Mouse (Mus musculus) midbrain, embryonic 13.5 days (tissue): ENCODE data around the gene Olfr458. TPM values are rescaled to one million over a fixed set of nuclear protein-coding genes. Genes with fewer than 3 reads are reported as not detected.
"Not testable (repeated sequence)": the region's sequence is repeated elsewhere in the genome, so short reads cannot be mapped to it uniquely, and the experiment has no call there.

ENCODE experiments used
- ATAC-seq: fragments of 200-750 bp; cut with Nextera tagmentation; 2 replicates; pipeline ENCODE4 v1.8.0; 2017; ENCODE audit warnings: mild to moderate bottlenecking, moderate TSS enrichment, moderate library complexity
- H3K27ac ChIP-seq: fragments of 300-500 bp; sonication (generic); 2 replicates; pipeline ENCODE4 v1.5.1; 2015; ENCODE audit warnings: inconsistent platforms, mild to moderate bottlenecking, moderate library complexity
- H3K27me3 ChIP-seq: fragments of 300-500 bp; sonication (generic); 2 replicates; pipeline ENCODE4 v1.6.1; 2015; ENCODE audit warnings: mild to moderate bottlenecking, inconsistent platforms
- H3K36me3 ChIP-seq: fragments of 300-500 bp; sonication (generic); 2 replicates; pipeline ENCODE4 v1.6.1; 2015; ENCODE audit warnings: mild to moderate bottlenecking, inconsistent platforms
- H3K4me1 ChIP-seq: fragments of 300-500 bp; sonication (generic); replicated peaks from 2 replicates; pipeline ENCODE4 v1.6.1; 2015; ENCODE audit warnings: inconsistent platforms
- H3K4me2 ChIP-seq: fragments of 300-500 bp; sonication (generic); replicated peaks from 2 replicates; pipeline ENCODE4 v1.6.1; 2015; ENCODE audit warnings: moderate library complexity, mild to moderate bottlenecking, inconsistent platforms
- H3K4me3 ChIP-seq: fragments of 300-500 bp; sonication (generic); replicated peaks from 2 replicates; pipeline ENCODE4 v1.5.1; 2015; ENCODE audit warnings: mild to moderate bottlenecking, inconsistent platforms
- H3K9ac ChIP-seq: fragments of 300-500 bp; sonication (generic); replicated peaks from 2 replicates; pipeline ENCODE4 v1.6.1; 2015; ENCODE audit warnings: mild to moderate bottlenecking, inconsistent platforms
- H3K9me3 ChIP-seq: fragments of 300-500 bp; sonication (generic); 2 replicates; pipeline ENCODE4 v1.6.1; 2016; ENCODE audit warnings: mild to moderate bottlenecking, inconsistent platforms
- WGBS: fragments of 180-500 bp; shearing (Covaris S2); methylation state at CpG from one replicate; pipeline ENCODE4 v1.1.7; 2015; 5-methylcytosine and 5-hydroxymethylcytosine counted together
- polyA plus RNA-seq: library from polyadenylated mRNA; unstranded; fragments of >200 nt; fragmentation: Nextera tagmentation; extraction: Ambion mirVana; gene quantifications from 2 replicates; pipeline ENCODE4 v1.2.1, GENCODE M21; 2015

Gene Olfr458
- polyA plus RNA-seq, result not detected in 2 replicates

GRCm38 (mm10) chr6:42465096-42465495 lies at the start of gene Olfr458:
Olfr458 (minus strand) TSS chr6:42465196.
- Histone ChIP-seq H3K9me3 (no peaks in the 10 kb centered on the region), H3K27ac (no peak within 1 kb of the TSS), H3K36me3 (no peaks in the 10 kb centered on the region), H3K27me3 (no peaks in the 10 kb centered on the region), H3K4me2 (no peak within 1 kb of the TSS), H3K9ac (no peak within 1 kb of the TSS), H3K4me3 (no peak within 1 kb of the TSS), H3K4me1 (no peaks in the 10 kb centered on the region)
- no peak for ATAC-seq
- 77% methylated on average over 1 of the region's 1 CpGs for WGBS

- Histone ChIP-seq H3K4me1 (no peaks in the 10 kb centered on the region), H3K27ac (no peak overlapping the region), H3K27me3 (no peaks in the 10 kb centered on the region), H3K9ac (no peak overlapping the region), H3K4me2 (no peak overlapping the region), H3K9me3 (no peaks in the 10 kb centered on the region), H3K36me3 (no peaks in the 10 kb centered on the region), H3K4me3 (no peak overlapping the region)
- 89% methylated on average over 1 of the region's 1 CpGs for WGBS
- no peak for ATAC-seq
Measured at GRCm38 (mm10) chr6:42513461-42513860, 48.5 kb upstream of the Olfr458 start.

- Histone ChIP-seq H3K27me3 (no peaks in the 10 kb centered on the region), H3K9me3 (no peaks in the 10 kb centered on the region), H3K9ac (no peak overlapping the region), H3K4me2 (no peak overlapping the region), H3K27ac (no peak overlapping the region), H3K4me1 (no peaks in the 10 kb centered on the region), H3K36me3 (no peaks in the 10 kb centered on the region), H3K4me3 (no peak overlapping the region)
- ATAC-seq, result no peak
Measured at GRCm38 (mm10) chr6:42509311-42509710, 44.3 kb upstream of the Olfr458 start.

GRCm38 (mm10) chr6:42503478-42503877 lies 38.5 kb upstream of the Olfr458 start:
- no peak overlapping the region for H3K4me2 ChIP-seq
- H3K36me3 ChIP-seq, result no peaks in the 10 kb centered on the region
- H3K9ac ChIP-seq, result no peak overlapping the region
- no peaks in the 10 kb centered on the region for H3K9me3 ChIP-seq
- no peak overlapping the region for H3K4me3 ChIP-seq
- WGBS, result 86% methylated on average over 2 of the region's 2 CpGs
- no peak for ATAC-seq
- no peaks in the 10 kb centered on the region for H3K27me3 ChIP-seq
- H3K27ac ChIP-seq, result no peak overlapping the region
- no peaks in the 10 kb centered on the region for H3K4me1 ChIP-seq

- no peak for ATAC-seq
- 81% methylated on average over 1 of the region's 1 CpGs for WGBS
- Histone ChIP-seq H3K4me1 (no peaks in the 10 kb centered on the region), H3K27me3 (no peaks in the 10 kb centered on the region), H3K4me3 (no peak overlapping the region), H3K27ac (no peak overlapping the region), H3K4me2 (no peak overlapping the region), H3K9me3 (no peaks in the 10 kb centered on the region), H3K9ac (no peak overlapping the region), H3K36me3 (no peaks in the 10 kb centered on the region)
Measured at GRCm38 (mm10) chr6:42489731-42490130, 24.7 kb upstream of the Olfr458 start.

- Histone ChIP-seq H3K36me3 (no peaks in the 10 kb centered on the region), H3K4me1 (no peaks in the 10 kb centered on the region), H3K9ac (no peak within 1 kb of the TSS), H3K27ac (no peak within 1 kb of the TSS), H3K4me2 (no peak within 1 kb of the TSS), H3K27me3 (no peaks in the 10 kb centered on the region), H3K9me3 (no peaks in the 10 kb centered on the region), H3K4me3 (no peak within 1 kb of the TSS)
- WGBS, result 86% methylated on average over 1 of the region's 1 CpGs
- no peak for ATAC-seq
Measured at GRCm38 (mm10) chr6:42487114-42487513, 22.1 kb upstream of the Olfr458 start, which contains the start of gene Olfr456. Olfr456 (minus strand) TSS chr6:42487214.

GRCm38 (mm10) chr6:42484633-42485032 lies 19.6 kb upstream of the Olfr458 start:
- Histone ChIP-seq H3K27ac (no peak overlapping the region), H3K4me1 (no peaks in the 10 kb centered on the region), H3K9me3 (no peaks in the 10 kb centered on the region), H3K36me3 (no peaks in the 10 kb centered on the region), H3K9ac (no peak overlapping the region), H3K27me3 (no peaks in the 10 kb centered on the region), H3K4me3 (no peak overlapping the region), H3K4me2 (no peak overlapping the region)
- no peak for ATAC-seq

GRCm38 (mm10) chr6:42476235-42476634 lies 11.2 kb upstream of the Olfr458 start, which contains the start of gene Olfr457:
Olfr457 (minus strand) TSS chr6:42476335.
- Histone ChIP-seq H3K27me3 (no peaks in the 10 kb centered on the region), H3K4me1 (no peaks in the 10 kb centered on the region)
- 67% methylated on average over 1 of the region's 1 CpGs for WGBS

GRCm38 (mm10) chr6:42471298-42471697 lies 6.3 kb upstream of the Olfr458 start:
- ATAC-seq, H3K27ac ChIP-seq, H3K4me1 ChIP-seq, H3K4me3 ChIP-seq, H3K9me3 ChIP-seq, H3K9ac ChIP-seq, H3K4me2 ChIP-seq, H3K36me3 ChIP-seq, H3K27me3 ChIP-seq: not testable (repeated sequence)
- 99% methylated on average over 4 of the region's 4 CpGs for WGBS

More at GRCm38 (mm10) chr6:42476235-42476634, 11.2 kb upstream of the Olfr458 start, which contains the start of gene Olfr457:
- no peaks in the 10 kb centered on the region for H3K9me3 ChIP-seq
- H3K4me3 ChIP-seq, result no peak within 1 kb of the TSS
- no peak for ATAC-seq
- H3K9ac ChIP-seq, result no peak within 1 kb of the TSS
- no peak within 1 kb of the TSS for H3K4me2 ChIP-seq
- H3K27ac ChIP-seq, result no peak within 1 kb of the TSS
- H3K36me3 ChIP-seq, result no peaks in the 10 kb centered on the region

- no peak overlapping the region for H3K27ac ChIP-seq
- no peak overlapping the region for H3K4me3 ChIP-seq
- no peaks in the 10 kb centered on the region for H3K9me3 ChIP-seq
- no peaks in the 10 kb centered on the region for H3K36me3 ChIP-seq
- WGBS, result 95% methylated on average over 4 of the region's 4 CpGs
- no peaks in the 10 kb centered on the region for H3K4me1 ChIP-seq
- H3K27me3 ChIP-seq, result no peaks in the 10 kb centered on the region
- ATAC-seq, result no peak
- no peak overlapping the region for H3K9ac ChIP-seq
- no peak overlapping the region for H3K4me2 ChIP-seq
Measured at GRCm38 (mm10) chr6:42470542-42470941, 5.5 kb upstream of the Olfr458 start.

GRCm38 (mm10) chr6:42447381-42447780 lies 17.6 kb downstream of the Olfr458 start:
- no peak for ATAC-seq
- H3K4me1 ChIP-seq, result no peaks in the 10 kb centered on the region
- no peaks in the 10 kb centered on the region for H3K27me3 ChIP-seq
- H3K9me3 ChIP-seq, result no peaks in the 10 kb centered on the region
- WGBS, result 82% methylated on average over 2 of the region's 2 CpGs
- no peak overlapping the region for H3K4me3 ChIP-seq
- H3K36me3 ChIP-seq, result no peaks in the 10 kb centered on the region
- H3K4me2 ChIP-seq, result no peak overlapping the region
- H3K27ac ChIP-seq, result no peak overlapping the region
- H3K9ac ChIP-seq, result no peak overlapping the region

- no peaks in the 10 kb centered on the region for H3K27me3 ChIP-seq
- no peaks in the 10 kb centered on the region for H3K9me3 ChIP-seq
- H3K9ac ChIP-seq, result no peak overlapping the region
- H3K4me3 ChIP-seq, result no peak overlapping the region
- H3K4me2 ChIP-seq, result no peak overlapping the region
- no peak for ATAC-seq
- H3K36me3 ChIP-seq, result no peaks in the 10 kb centered on the region
- H3K27ac ChIP-seq, result no peak overlapping the region
- H3K4me1 ChIP-seq, result no peaks in the 10 kb centered on the region
- WGBS, result 88% methylated on average over 2 of the region's 2 CpGs
Measured at GRCm38 (mm10) chr6:42444491-42444890, 20.5 kb downstream of the Olfr458 start.

GRCm38 (mm10) chr6:42441395-42441794 lies 23.6 kb downstream of the Olfr458 start:
- Histone ChIP-seq H3K9me3 (no peaks in the 10 kb centered on the region), H3K36me3 (no peaks in the 10 kb centered on the region), H3K27me3 (no peaks in the 10 kb centered on the region), H3K4me1 (no peaks in the 10 kb centered on the region), H3K27ac (no peak overlapping the region), H3K4me3 (no peak overlapping the region), H3K9ac (no peak overlapping the region), H3K4me2 (no peak overlapping the region)
- WGBS, result 79% methylated on average over 2 of the region's 2 CpGs
- no peak for ATAC-seq
